Mouse (Mus musculus) thymus, adult 18-20 months (tissue): Measurements from ENCODE around the gene Ift22.

ENCODE experiments used
- DNase-seq, 2 experiments: peaks; one replicate each; pipeline ENCODE4 v3.0.0; 2022; ENCODE audit warnings: mixed read lengths in 2 of 2

Gene Ift22

GRCm38 (mm10) chr5:136907991-136908857 is at the start of gene Ift22:
Gene Ift22 (plus strand): TSS chr5:136908150.
- DNase-seq = peak; percentile 69 to 80

DNA sequence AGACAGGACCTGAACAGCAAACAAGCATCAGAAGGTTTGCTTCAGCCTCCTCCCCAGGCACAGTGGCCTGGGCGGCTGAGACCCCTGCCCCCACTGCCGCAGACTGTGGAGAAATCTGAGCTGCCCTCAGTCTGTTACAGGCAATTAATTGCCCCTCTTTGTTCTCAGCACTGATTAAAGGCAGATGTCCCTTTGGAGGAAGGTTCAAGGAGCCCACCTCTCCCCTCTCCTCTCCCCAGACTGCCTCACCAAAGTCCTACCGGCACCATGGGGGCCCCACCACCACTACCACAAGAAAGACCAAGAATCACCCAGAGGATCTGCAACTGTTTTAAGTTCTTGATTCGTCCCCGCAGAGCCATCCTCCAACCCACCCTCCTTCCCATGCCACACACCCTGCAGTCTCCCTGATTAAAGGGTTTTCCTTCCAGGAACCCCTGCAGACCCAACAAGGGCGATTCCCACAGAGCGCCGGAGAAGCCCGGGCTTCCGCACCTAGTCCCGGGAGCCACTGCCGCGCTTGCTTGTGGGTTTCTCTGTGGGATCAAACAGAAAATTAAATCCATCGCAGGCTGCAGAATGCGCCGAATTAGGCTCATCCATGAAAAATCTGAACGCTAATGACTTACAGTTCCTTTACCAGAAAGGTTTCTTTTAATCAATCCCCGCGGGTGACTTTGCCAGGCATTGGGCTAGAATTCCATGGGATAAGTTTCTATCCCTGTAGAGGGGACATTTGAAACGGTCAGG is 46.6 kb upstream of the Ift22 start:
- DNase-seq = no peak

- peak; percentile 8 to 19 for DNase-seq
Measured at GRCm38 (mm10) chr5:136862806-136863205, 45.1 kb upstream of the Ift22 start.

GRCm38 (mm10) chr5:136863276-136863675 is 44.7 kb upstream of the Ift22 start:
- no peak for DNase-seq

DNA sequence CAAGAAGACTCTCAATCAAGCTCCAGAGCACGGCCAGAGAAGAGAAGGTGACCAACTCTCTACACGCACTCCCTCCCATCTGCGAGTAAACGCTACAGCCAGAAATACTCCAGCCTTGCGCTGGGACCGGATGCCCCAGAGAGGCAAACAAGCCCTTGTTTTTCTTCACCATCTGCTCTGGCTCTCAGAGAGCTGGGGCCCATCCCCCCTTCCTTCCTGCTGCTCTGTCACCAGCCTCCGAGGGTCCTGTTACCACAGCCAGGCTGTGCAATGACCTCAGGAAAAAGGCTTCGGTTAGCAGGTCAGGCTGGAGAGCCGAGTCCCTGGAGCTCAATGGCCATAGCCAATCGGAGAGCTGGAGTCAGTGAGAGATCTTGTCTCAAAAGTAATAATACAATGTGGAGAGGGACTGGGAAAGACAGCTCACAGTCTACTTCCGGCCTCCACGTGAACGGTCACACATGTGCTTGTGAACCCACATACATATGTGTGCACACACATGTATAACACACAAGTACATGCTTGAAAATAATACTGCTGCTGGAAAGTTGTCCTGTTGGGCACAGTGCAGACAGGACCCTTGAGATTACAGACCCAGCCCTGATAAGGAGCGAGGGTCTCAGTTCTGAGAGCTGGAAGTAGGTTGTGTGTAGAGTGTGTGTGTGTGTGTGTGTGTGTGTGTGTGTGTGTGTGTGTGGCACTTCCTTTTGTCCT is 43.8 kb upstream of the Ift22 start:
- DNase-seq = peak; percentile 77 to 86

GRCm38 (mm10) chr5:136867706-136868105 is 40.2 kb upstream of the Ift22 start:
- DNase-seq = no peak

DNA sequence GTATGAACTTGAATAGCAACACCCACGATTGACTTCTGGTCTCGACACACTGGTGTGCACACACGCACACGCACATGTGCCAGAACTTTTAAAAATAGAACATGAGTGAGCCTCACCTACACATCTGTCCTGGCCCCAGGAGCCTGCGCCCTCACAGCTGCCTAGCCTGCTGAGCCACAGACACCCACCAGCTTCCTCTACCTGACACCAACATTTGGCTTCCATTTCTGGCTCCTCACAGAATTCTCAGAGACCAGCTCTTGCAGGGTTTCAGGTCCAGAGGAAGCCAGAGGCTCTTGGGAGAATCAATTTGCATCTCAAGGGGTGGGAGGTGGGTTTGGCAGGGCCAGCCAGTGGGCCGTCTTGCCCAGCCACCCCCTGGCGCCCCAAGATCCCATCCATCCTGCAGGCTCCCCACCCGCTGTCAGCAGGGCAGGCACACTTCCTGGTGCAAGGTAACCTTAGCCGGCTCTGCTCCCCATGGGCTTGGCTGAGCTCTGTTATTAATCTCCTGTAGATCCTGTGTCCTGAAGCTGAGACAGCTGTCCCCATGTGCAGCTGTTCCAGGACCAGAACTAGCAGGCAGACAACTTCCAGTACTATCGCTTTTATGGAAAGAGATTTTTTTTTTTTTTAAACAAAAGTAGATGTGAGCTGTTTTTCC is 38.4 kb upstream of the Ift22 start:
- peak; percentile 44 to 56 for DNase-seq

DNA sequence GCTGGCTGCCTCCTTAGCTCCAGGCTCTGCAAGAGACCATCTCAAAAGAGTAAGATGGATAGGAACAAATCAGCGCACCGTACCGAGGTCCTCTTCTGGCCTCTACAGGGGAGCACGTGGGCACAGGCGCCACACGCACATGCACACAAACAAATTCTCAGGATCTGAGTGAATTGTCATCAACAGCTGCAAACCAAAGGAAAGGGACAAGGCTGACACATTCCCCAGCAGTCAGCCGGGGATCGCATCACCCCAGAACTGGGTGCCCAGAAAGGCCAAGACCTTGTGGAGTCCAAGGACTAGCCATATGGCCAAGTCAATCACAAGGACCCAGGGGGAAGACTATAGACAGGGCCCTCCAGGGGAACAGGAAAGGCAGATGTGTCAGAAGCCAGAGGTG is 35.5 kb upstream of the Ift22 start:
- no peak for DNase-seq

DNA sequence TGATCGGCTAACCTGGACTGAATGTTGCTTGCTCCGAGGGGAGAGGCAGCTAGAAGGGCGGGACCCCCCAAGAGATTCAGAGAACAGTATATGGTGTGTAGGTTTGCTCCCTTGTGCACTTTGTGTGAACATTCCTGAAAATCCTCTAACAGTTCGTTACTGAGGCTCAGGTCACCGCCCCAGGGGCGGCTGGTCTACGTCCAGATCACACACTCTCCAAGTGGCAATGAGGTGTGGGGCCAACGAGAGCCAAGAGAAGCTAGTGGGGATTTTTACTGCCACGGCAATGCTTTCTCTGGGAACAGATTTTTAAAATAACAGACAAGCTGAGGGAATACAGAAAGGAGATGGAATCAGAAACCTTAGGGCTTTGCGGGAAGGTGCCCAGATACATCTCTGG is 33.7 kb upstream of the Ift22 start:
- no peak for DNase-seq

- DNase-seq = no peak
Measured at GRCm38 (mm10) chr5:136880101-136880500, 27.8 kb upstream of the Ift22 start.

DNA sequence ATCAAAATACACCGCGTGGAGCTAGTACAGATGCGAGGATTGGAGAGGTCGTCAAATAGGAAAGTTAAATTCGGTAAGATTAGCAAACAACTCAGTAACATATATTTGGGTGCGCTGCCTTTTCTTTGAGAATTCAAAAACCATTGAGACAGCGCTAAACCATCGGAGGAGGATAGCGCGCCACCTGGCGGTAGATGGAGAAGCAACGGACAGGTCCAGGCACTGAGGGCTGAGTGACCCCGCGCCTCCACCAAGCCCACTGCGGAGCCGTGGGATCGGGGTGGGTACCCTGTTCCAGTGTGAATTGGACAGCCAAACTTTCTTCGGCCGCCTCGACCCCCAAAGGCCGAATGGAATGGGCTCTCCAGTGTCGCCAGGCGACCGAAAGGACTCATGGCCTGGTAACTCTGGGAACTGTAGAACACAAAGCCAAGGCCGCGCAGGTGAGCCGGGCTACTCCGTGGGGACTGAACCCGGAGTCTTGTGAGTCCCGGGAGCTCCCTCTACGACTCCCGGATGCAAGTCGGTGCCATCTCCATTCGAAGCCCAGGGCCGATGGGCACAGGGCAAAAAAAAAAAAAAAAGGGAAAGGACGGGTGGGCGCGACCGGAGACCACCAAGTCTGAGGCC is 26.5 kb upstream of the Ift22 start:
- DNase-seq = peak; percentile 30 to 47

- no peak for DNase-seq
Measured at GRCm38 (mm10) chr5:136882055-136882787, 25.7 kb upstream of the Ift22 start.

- DNase-seq = no peak
Measured at GRCm38 (mm10) chr5:136882788-136883439, 25.0 kb upstream of the Ift22 start, which contains the start of gene Col26a1. Gene Col26a1 (minus strand): TSS chr5:136883209.

- DNase-seq = no peak
Measured at GRCm38 (mm10) chr5:136886957-136887356, 21.0 kb upstream of the Ift22 start.

DNA sequence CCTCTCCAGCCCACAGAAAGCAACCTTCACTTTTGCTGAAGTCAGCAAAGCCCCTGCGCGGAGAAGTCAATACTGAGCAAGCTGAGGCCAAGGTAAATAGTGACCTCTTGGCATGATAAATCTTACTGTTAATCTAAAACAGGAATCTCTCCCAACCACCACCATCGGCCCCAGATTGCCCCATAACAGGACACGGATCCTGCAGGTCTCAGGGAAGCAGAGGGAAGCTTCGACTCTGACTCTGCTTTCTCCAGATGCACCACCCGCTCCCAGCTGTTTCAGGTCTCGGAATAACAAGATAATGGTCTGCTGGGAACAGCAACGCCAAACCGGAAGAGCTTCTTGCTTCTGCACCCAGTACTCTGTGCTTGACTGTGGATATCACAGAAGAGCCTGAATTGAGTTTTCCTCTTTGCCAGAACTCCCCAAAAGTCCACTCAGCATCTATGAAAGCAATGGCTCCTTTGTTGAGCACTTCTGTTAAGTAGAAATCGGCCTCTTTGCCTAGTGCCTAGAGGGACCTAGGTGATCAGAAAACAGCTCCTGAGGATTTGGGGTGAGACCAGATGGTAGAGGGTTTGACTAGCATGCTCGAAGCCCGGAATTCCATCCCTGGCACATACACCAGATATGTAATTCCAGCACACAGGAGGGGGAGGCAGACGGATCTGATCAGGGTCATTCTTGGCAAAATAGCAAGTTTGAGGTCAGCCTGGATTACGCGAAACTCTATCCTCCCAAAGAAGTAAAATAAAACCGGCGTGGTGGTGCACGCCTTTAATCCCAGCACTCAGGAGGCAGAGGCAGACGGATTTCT is 19.2 kb upstream of the Ift22 start:
- DNase-seq = no peak

- DNase-seq = no peak
Measured at GRCm38 (mm10) chr5:136894840-136895528, 13.0 kb upstream of the Ift22 start.

- DNase-seq = no peak
Measured at GRCm38 (mm10) chr5:136895529-136895963, 12.4 kb upstream of the Ift22 start.

DNA sequence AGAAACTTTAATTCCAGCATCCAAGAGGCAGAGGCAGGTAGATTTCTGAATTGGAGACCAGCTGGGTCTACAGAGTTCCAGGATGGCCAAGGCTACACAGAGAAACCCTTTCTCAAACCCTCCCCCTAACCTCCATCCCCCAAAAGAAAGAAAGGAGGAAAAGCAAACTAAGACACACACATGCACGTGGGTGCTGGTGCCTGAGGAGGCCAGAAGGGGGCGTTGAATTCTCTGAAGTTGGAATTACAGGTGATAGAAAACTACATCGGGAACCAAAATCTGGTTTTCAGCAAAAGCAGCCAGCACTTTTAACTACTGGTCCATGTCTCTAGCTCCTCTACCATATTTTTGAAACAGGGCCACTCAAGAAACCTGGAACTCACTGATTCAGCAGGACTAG is 3.3 kb upstream of the Ift22 start:
- no peak for DNase-seq

DNA sequence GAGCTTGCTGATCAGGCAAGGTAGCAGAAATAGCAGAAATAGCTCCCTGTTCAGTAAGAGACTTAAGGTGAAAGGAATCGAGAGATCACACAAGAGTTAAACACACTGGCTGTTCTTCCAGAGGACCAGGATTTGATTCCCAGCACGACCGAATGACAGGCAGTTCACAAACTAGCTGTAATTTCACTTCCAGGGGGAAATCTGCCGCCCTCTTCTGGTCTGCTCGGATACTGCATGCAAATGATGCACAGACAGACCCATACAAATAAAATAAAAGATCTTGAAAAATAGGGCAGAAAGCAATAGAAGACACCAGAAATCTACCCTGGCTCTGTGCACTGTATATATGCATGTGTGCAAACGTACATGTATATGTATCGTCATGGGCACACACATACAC is 2.3 kb upstream of the Ift22 start:
- DNase-seq = no peak
